Mouse (Mus musculus) adrenal gland, adult 2 months (tissue): Measurements from ENCODE around the gene Rsrc1. TPM values are rescaled to one million over a fixed set of nuclear protein-coding genes. Genes with fewer than 3 reads are reported as not detected.

ENCODE experiments used
- DNase-seq: peaks from one replicate; pipeline ENCODE4 v3.0.0; 2021
- polyA plus RNA-seq: library from polyadenylated mRNA; depleted of rRNA; stranded (reverse); fragments of >200 nt; gene quantifications from 2 replicates; pipeline ENCODE4 v1.2.3, GENCODE M21; 2012; rRNA removed
- total RNA-seq, 2 experiments: library from RNA; stranded (reverse); gene quantifications; 2 replicates each; pipeline ENCODE4 v1.2.3; 2021

Rsrc1 gene
- total and polyA plus RNA-seq, 3 experiments, result 2.2 to 33.8 (median 32.0) TPM

GRCm38 (mm10) chr3:67369407-67370079, 388.4 kb downstream of the Rsrc1 start:
- DNase-seq, result no peak

GRCm38 (mm10) chr3:67372194-67372593, 391.0 kb downstream of the Rsrc1 start:
- no peak for DNase-seq

DNA sequence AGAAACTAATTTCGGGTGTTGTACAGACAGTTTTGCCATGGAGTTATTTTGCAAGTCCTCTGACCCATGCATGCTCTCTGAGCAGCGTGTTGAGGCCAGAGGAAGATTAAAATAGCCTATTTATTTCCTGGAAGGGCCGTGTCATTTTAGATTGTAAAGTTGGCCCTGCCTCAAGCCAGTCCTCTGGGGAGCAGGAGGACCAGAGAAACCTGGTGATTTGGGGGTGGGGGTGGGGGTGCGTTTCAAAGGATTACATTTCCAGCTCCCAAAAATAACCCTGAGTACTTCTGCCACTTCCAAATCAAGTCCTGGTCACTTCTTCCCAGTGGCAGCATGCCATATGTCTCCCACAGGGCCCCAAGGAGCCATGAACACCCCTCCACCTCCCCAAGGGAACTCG, 391.6 kb downstream of the Rsrc1 start:
- DNase-seq, result no peak

- DNase-seq, result peak; percentile 96
Measured at GRCm38 (mm10) chr3:67373872-67374271, 392.7 kb downstream of the Rsrc1 start, which contains the start of gene Mlf1. TSS of gene Mlf1 (plus strand) at chr3:67374097.

DNA sequence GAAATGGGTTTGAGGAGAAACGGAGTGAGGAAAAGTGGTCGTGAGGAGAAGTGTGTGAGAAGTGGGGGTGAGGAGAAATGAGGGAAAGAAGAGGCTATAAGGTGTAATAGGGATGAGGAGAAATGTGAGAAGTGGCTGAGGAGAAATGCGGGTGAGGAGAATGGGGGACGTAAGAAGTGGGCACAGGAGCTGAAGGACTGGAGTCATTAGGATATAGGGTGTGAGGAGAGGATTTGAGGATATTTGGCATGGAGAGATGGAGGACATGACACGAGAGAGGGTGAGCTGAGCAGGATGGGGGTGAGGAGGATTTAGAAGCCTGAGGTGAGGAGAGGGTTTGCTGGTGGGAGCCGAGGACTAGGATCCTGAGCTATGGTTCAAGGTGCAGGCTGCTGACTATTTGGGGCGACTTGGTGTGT, 393.2 kb downstream of the Rsrc1 start:
- DNase-seq, result no peak

DNA sequence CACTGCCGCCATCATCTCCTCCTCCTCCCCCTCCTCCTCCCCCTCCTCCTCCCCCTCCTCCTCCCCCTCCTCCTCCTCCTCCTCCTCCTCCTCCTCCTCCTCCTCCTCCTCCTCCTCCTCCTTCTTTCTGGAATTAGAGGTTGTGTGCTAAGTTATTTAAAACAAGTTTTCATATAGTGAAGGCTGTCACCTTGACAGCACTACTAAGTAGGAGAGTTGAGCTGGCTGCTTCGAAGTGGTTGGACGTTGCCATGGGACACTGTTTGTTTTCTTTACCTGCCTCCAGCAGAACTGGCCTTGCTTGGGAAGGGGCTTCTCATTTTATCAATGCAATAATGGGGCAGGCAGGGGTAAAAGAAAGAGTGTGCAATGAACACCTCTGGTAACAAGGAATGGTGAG, 393.9 kb downstream of the Rsrc1 start, which contains the start of gene Gm17402:
Gm17402 (minus strand) TSS at position 101 of the 400 bp plus-strand sequence.
- DNase-seq, result no peak

DNA sequence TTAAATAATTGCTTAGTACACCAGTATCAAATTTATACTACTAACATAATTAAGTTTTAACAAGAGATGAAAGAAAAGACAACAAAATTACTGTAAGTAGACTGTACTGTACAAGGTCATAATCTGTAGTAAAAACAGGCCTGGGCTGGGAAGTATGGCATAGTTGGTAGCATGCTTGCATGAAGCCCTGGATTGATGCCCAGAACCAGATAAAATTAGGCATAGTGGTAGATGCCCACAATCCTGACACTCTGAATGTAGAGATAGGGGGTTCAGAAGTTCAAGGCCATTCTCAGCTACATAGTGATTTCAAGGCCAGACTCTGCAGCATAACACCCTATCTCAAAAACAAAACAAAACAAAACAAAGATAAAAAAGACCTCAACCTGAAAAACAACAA, 397.0 kb downstream of the Rsrc1 start:
- no peak for DNase-seq

Other genes with a start within 250 kb of the Rsrc1 start
- gene Shox2, start 381 bp downstream of the Rsrc1 start, total RNA-seq, result 1 to 10 TPM; 1.3 to 1.7 TPM
- gene Shox2, start 381 bp downstream of the Rsrc1 start, polyA plus RNA-seq, result 1.2 and 2.9 TPM in 2 replicates